Mouse (Mus musculus) small intestine, adult 2 months (tissue): Measurements from ENCODE around the gene Rsph1.

Experiments used
- CTCF ChIP-seq: fragments of 200-500 bp; IDR thresholded peaks from 2 replicates; pipeline ENCODE4 v1.5.1; 2012; ENCODE audit warnings: low read depth, mild to moderate bottlenecking, control low read depth, inconsistent platforms, low read length, moderate library complexity, mixed read lengths; ENCODE audit not compliant: insufficient replicate concordance, insufficient read length; ENCODE audit errors: extremely low read depth
- POLR2A ChIP-seq: fragments of 200-500 bp; IDR thresholded peaks from 2 replicates; pipeline ENCODE4 v1.6.1; 2012; ENCODE audit warnings: low read depth, mild to moderate bottlenecking, control low read depth, inconsistent platforms, low read length, moderate library complexity

DNA sequence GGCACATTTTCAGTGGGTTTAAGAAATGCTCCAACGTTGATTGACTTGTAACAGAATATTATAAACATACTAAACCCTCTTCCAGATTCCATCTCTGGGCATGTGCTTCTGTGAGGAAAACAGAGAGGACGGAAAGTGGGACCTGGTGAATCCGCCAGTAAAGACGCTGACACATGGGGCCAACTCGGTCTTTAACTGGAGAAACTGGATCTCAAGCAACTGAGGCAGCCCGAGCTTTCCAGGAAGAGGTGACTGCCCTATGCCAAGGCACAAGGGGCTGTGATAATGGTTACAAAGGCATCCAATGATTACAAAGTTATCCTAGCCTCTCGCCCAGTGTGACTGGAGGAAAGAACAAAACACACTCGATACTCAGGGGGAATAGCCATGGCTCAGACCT is 36.0 kb downstream of the Rsph1 start:
- TF ChIP-seq CTCF (no peak), POLR2A (no peak)
